Comparison of ENCODE assay signal across 22 mouse cellular contexts in the genomic region with DNA sequence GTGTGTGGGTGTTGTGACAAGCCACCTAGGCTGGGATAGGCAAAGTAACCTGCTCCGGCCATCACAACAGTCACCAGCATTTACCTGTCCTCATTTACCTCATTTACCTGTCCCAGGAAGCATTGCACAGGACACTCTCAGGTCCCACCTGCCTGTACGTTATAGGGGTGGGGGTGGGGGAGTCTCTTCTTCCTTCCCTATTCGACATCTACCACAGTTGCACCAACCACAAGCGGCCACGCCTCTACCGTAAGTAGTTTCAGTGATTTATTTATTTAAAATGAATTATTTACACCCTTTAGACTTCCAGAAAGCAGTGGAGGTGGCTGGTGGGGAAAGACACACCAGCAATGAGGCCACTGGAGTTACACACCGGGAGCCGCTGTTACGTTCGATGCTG.
"Had no signal": no experiment of that assay in that cellular context is flagged by ENCODE, and none has a peak within 500 bp of the region (broad histone marks: within the 10 kb centered on the region; RNA-seq: fewer than 3 reads in every experiment).

No protein-coding gene starts in this region.

- H3K9me3 ChIP-seq: heart, embryonic 15.5 days; hindbrain, embryonic 10.5 days; hindbrain, embryonic 12.5 days; kidney, embryonic 15.5 days; limb, embryonic 10.5 days; limb, embryonic 12.5 days had no signal

- H3K36me3 ChIP-seq: heart, embryonic 13.5 days; heart, embryonic 15.5 days; hindbrain, embryonic 10.5 days; hindbrain, embryonic 12.5 days; kidney, embryonic 15.5 days; limb, embryonic 10.5 days; limb, embryonic 12.5 days had no signal

- H3K27me3 ChIP-seq: hindbrain, embryonic 12.5 days had no signal

- H3K27ac ChIP-seq: gastrocnemius, adult 2 months; heart, adult 2 months; heart, embryonic 13.5 days; heart, embryonic 15.5 days; hindbrain, embryonic 10.5 days; hindbrain, embryonic 12.5 days; hindbrain, embryonic 14.5 days; hindbrain, postnatal 0 days; kidney, embryonic 15.5 days; kidney, postnatal 0 days; left cerebral cortex, adult 2 months; limb, embryonic 10.5 days; limb, embryonic 12.5 days had no signal

- H3K4me1 ChIP-seq: hindbrain, embryonic 12.5 days had no signal

- H3K4me3 ChIP-seq: gastrocnemius, adult 2 months; heart, adult 2 months; heart, embryonic 13.5 days; heart, embryonic 15.5 days; hindbrain, embryonic 10.5 days; hindbrain, embryonic 12.5 days; kidney, embryonic 15.5 days; left cerebral cortex, adult 2 months; limb, embryonic 10.5 days; limb, embryonic 12.5 days had no signal

- DNase-seq: gastrocnemius, adult 2 months; gastrocnemius, postnatal 14 days; gastrocnemius, postnatal 36 days; heart, adult 11 months; heart, adult 2 months; heart, postnatal 14 days; heart, postnatal 36 days; liver had no signal

- ATAC-seq: hindbrain, postnatal 0 days; intestine, embryonic 16.5 days had no signal

- H3K4me2 ChIP-seq: heart, embryonic 11.5 days; heart, embryonic 13.5 days; heart, embryonic 15.5 days; hindbrain, embryonic 12.5 days; hindbrain, embryonic 14.5 days; kidney, embryonic 15.5 days; limb, embryonic 12.5 days; liver, embryonic 11.5 days had no signal

- H3K9ac ChIP-seq: heart, embryonic 13.5 days; heart, embryonic 15.5 days; hindbrain, embryonic 12.5 days; hindbrain, embryonic 14.5 days; kidney, embryonic 15.5 days; limb, embryonic 12.5 days had no signal
